In genomic region chr1:64792521-64793233, GRCm38 (mm10) we compare ENCODE assay signal across 8 mouse cellular contexts. TPM values are rescaled to one million over a fixed set of nuclear protein-coding genes. Genes with fewer than 3 reads are reported as not detected.
A peak's percentile ranks its signal among the peaks of the same experiment; 100 is the strongest.
DNase-seq lines count a peak whose midpoint lies in the region; ATAC-seq and TF ChIP-seq lines count a peak whose summit lies in the region.
"Had no signal": no experiment of that assay in that cellular context is flagged by ENCODE, and none has a peak within 500 bp of the region (broad histone marks: within the 10 kb centered on the region; RNA-seq: fewer than 3 reads in every experiment).

No protein-coding gene starts in this region.

- H3K27ac ChIP-seq in limb, embryonic 11.5 days (replicated peaks; ENCODE audit: low read depth, low read length) = peak overlapping the region; percentile 23; the same call in 1 of the 2 replicates
- no peak overlapping the region; the same call in 1 of the 2 replicates for H3K27ac ChIP-seq in limb, embryonic 10.5 days
- H3K27ac ChIP-seq in gastrocnemius, adult 2 months = peak overlapping the region; percentile 88
- H3K27ac ChIP-seq in kidney, embryonic 14.5 days (ENCODE audit: low read depth, low read length) = peak overlapping the region; percentile 10; the same call in 1 of the 2 replicates
- H3K27ac ChIP-seq in stomach, embryonic 14.5 days (ENCODE audit: low read length) = peak overlapping the region; percentile 58; the same call in 1 of the 2 replicates
- H3K27ac ChIP-seq in midbrain, embryonic 13.5 days = no peak overlapping the region

- no peak for TF ChIP-seq CTCF in gastrocnemius, adult 2 months (IDR thresholded peaks at IDR 0.05)

- H3K4me1 ChIP-seq in limb, embryonic 11.5 days (ENCODE audit: control insufficient read depth, insufficient read depth, low read length) = 0 out of 2 replicates have a peak, but pooled peaks cover 4% of the 10 kb centered on the region
- peaks cover 19% of the 10 kb centered on the region for H3K4me1 ChIP-seq in limb, embryonic 10.5 days
- H3K4me1 ChIP-seq in kidney, embryonic 14.5 days (ENCODE audit: control insufficient read depth, insufficient read depth, low read length) = peaks cover 16% of the 10 kb centered on the region
- peaks cover 36% of the 10 kb centered on the region for H3K4me1 ChIP-seq in stomach, embryonic 14.5 days (ENCODE audit: control insufficient read depth, insufficient read depth, low read length)
- H3K4me1 ChIP-seq in midbrain, embryonic 13.5 days (replicated peaks) = peaks cover 19% of the 10 kb centered on the region

- no peaks in the 10 kb centered on the region for H3K9me3 ChIP-seq in limb, embryonic 11.5 days (ENCODE audit: control insufficient read depth, low read length)
- no peaks in the 10 kb centered on the region for H3K9me3 ChIP-seq in limb, embryonic 10.5 days (replicated peaks)
- H3K9me3 ChIP-seq in kidney, embryonic 14.5 days (ENCODE audit: control insufficient read depth, low read length) = no peaks in the 10 kb centered on the region
- H3K9me3 ChIP-seq in stomach, embryonic 14.5 days (ENCODE audit: control insufficient read depth, low read depth, low read length) = no peaks in the 10 kb centered on the region
- no peaks in the 10 kb centered on the region for H3K9me3 ChIP-seq in midbrain, embryonic 13.5 days

- intact Hi-C loops in gastrocnemius, adult 2 months (cut with DNase I) = loop anchor here (1.0 to 5.0 kb wide), 2 partner anchors 55 to 125 kb away; partner anchors contain the start of gene Fzd5

- H3K27me3 ChIP-seq in limb, embryonic 11.5 days (ENCODE audit: control insufficient read depth, insufficient read depth, low read length) = no peaks in the 10 kb centered on the region
- no peaks in the 10 kb centered on the region for H3K27me3 ChIP-seq in limb, embryonic 10.5 days (ENCODE audit: low read depth, poor library complexity, severe bottlenecking)
- H3K27me3 ChIP-seq in kidney, embryonic 14.5 days (ENCODE audit: control insufficient read depth, insufficient read depth, low read length) = no peaks in the 10 kb centered on the region
- no peaks in the 10 kb centered on the region for H3K27me3 ChIP-seq in stomach, embryonic 14.5 days (ENCODE audit: control insufficient read depth, insufficient read depth, low read length)
- H3K27me3 ChIP-seq in midbrain, embryonic 13.5 days = no peaks in the 10 kb centered on the region

- ATAC-seq in limb, embryonic 11.5 days (ENCODE audit: insufficient number of reproducible peaks, low FRiP score, low TSS enrichment, low read depth) = no peak
- ATAC-seq in kidney, embryonic 14.5 days (ENCODE audit: low FRiP score, low TSS enrichment) = no peak
- no peak for ATAC-seq in stomach, embryonic 14.5 days (ENCODE audit: insufficient number of reproducible peaks, insufficient read depth, low FRiP score, low read depth)
- ATAC-seq in midbrain, embryonic 13.5 days = no peak

- no peak for DNase-seq in limb, embryonic 11.5 days (ENCODE audit: low spot score)
- DNase-seq in limb, embryonic 10.5 days (ENCODE audit: low spot score) = no peak
- peak; percentile 71 for DNase-seq in gastrocnemius, adult 2 months
- DNase-seq in c-Kit-positive CD71-positive TER-119-positive erythroid progenitor cells, embryonic 14.5 days (ENCODE audit: low spot score) = no peak

- 83% methylated on average over 11 of the region's 11 CpGs for WGBS in limb, embryonic 11.5 days
- 86% methylated on average over 11 of the region's 11 CpGs for WGBS in limb, embryonic 10.5 days
- 80% methylated on average over 11 of the region's 11 CpGs for WGBS in kidney, embryonic 14.5 days
- WGBS in stomach, embryonic 14.5 days = 49% methylated on average over 11 of the region's 11 CpGs
- WGBS in midbrain, embryonic 13.5 days = 90% methylated on average over 11 of the region's 11 CpGs

- H3K4me3 ChIP-seq in limb, embryonic 11.5 days (ENCODE audit: low read depth, low read length) = no peak overlapping the region
- no peak overlapping the region for H3K4me3 ChIP-seq in limb, embryonic 10.5 days
- peak overlapping the region; percentile 53 for H3K4me3 ChIP-seq in gastrocnemius, adult 2 months
- H3K4me3 ChIP-seq in kidney, embryonic 14.5 days (ENCODE audit: low read length) = no peak overlapping the region
- H3K4me3 ChIP-seq in stomach, embryonic 14.5 days (ENCODE audit: low read depth, low read length) = no peak overlapping the region
- H3K4me3 ChIP-seq in midbrain, embryonic 13.5 days (replicated peaks) = no peak overlapping the region
- H3K4me3 ChIP-seq: myocyte had no signal

- H3K9ac ChIP-seq in limb, embryonic 11.5 days (ENCODE audit: low read length) = no peak overlapping the region
- no peak overlapping the region for H3K9ac ChIP-seq in kidney, embryonic 14.5 days (ENCODE audit: low read depth, low read length)
- no peak overlapping the region; the same call in 1 of the 2 replicates for H3K9ac ChIP-seq in stomach, embryonic 14.5 days (replicated peaks; ENCODE audit: low read depth, low read length)
- H3K9ac ChIP-seq in midbrain, embryonic 13.5 days (replicated peaks) = no peak overlapping the region

- no peak overlapping the region for H3K4me2 ChIP-seq in limb, embryonic 11.5 days (ENCODE audit: low read depth, severe bottlenecking)
- no peak overlapping the region for H3K4me2 ChIP-seq in kidney, embryonic 14.5 days (replicated peaks; ENCODE audit: low read depth, low read length)
- H3K4me2 ChIP-seq in stomach, embryonic 14.5 days (replicated peaks; ENCODE audit: low read depth, low read length) = no peak overlapping the region
- H3K4me2 ChIP-seq in midbrain, embryonic 13.5 days (replicated peaks) = no peak overlapping the region

- no peaks in the 10 kb centered on the region for H3K36me3 ChIP-seq in limb, embryonic 11.5 days (ENCODE audit: control insufficient read depth, insufficient read depth, low read length)
- no peaks in the 10 kb centered on the region; the same call in 1 of the 2 replicates for H3K36me3 ChIP-seq in limb, embryonic 10.5 days
- H3K36me3 ChIP-seq in kidney, embryonic 14.5 days (ENCODE audit: control insufficient read depth, insufficient read depth, low read length) = no peaks in the 10 kb centered on the region
- H3K36me3 ChIP-seq in stomach, embryonic 14.5 days (ENCODE audit: control insufficient read depth, insufficient read depth, low read length) = peaks cover 4% of the 10 kb centered on the region; the same call in 1 of the 2 replicates
- H3K36me3 ChIP-seq in midbrain, embryonic 13.5 days = peaks cover 13% of the 10 kb centered on the region

RNA-seq across cellular contexts. Expression of gene Fzd5, which starts 55.1 kb away (rescaled TPM):
- 0.71 and 0.73 TPM in 2 replicates for polyA plus RNA-seq in limb, embryonic 11.5 days (2014; fragmentation: Nextera tagmentation; extraction: Ambion mirVana)
- 0.28 and 0.29 TPM in 2 replicates for polyA plus RNA-seq in limb, embryonic 10.5 days (2016; fragmentation: Nextera tagmentation; extraction: Ambion mirVana)
- total RNA-seq in gastrocnemius, adult 2 months (2021) = 1 to 10 TPM; 1.2 to 2.3 TPM
- 1.8 and 2.3 TPM in 2 replicates for polyA plus RNA-seq in kidney, embryonic 14.5 days (2014; fragmentation: Nextera tagmentation; extraction: Ambion mirVana)
- polyA plus RNA-seq in stomach, embryonic 14.5 days (2014; fragmentation: Nextera tagmentation; extraction: Ambion mirVana) = 11.6 and 11.8 TPM in 2 replicates
- polyA plus RNA-seq in midbrain, embryonic 13.5 days (2015; fragmentation: Nextera tagmentation; extraction: Ambion mirVana) = 0.40 and 0.46 TPM in 2 replicates

Comparison
In these comparisons a context has a peak if more than half of its experiments do, and no peak if none do; other contexts are left out.
1. H3K27ac ChIP-seq: peak in limb, embryonic 11.5 days (single experiment), gastrocnemius, adult 2 months (single experiment), kidney, embryonic 14.5 days (single experiment) and stomach, embryonic 14.5 days (single experiment); none in limb, embryonic 10.5 days (single experiment) and midbrain, embryonic 13.5 days (single experiment).